Mouse (Mus musculus): Measurements from ENCODE around the gene B4galnt4. TPM values are rescaled to one million over a fixed set of nuclear protein-coding genes. Genes with fewer than 3 reads are reported as not detected.
"Not testable (repeated sequence)": the region's sequence is repeated elsewhere in the genome, so short reads cannot be mapped to it uniquely, and the experiment has no call there.

The B4galnt4 gene
- 1.9 and 2.3 TPM in 2 replicates for polyA plus RNA-seq (2016; fragmentation: Nextera tagmentation; extraction: Ambion mirVana)

DNA sequence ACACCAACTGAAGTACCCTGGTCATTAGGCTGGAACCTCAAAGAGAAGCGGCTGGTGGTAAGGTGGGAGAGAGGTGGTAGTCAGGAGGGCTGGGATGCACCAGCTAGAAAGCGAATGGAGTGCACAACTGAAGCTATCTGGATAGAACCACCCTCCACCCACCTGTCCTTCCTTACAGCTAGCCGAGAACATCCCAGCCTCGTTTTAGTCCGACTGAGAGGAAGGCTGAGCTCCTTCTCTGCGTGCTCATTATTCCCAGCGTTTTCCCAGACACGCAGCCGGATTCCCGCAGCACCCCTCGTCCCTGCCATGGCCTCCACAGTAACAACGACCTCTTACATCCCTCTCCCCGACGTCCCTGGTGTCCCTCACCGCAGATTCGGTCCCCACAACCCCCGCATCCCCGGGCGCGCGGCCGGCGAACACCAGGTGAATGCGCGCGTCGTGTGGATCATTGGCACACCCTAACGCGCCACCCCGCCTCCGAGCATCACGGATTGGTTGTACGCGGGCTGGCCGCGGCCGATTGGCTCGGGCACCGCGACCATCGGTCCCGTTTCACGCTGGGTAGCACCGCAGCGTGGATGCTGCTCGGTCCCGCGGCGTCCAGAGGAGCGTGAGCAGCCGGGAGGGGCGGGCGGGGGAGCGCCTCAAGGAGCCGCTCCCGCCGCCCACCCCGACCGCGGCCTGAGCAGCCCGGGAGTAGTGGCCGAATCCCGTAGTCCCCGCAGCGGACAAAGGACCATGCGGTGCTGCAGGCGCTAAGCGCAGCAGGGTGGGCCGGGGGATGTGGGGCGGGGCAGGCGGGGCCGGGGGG is at the start of gene B4galnt4:
Gene B4galnt4, plus strand, starts transcription at position 679 of the 817 bp plus-strand sequence.
- 3% methylated on average over 72 of the region's 72 CpGs for WGBS (ENCODE audit: insufficient replicate concordance)
- H3K9ac ChIP-seq, result peak within 1 kb of the TSS; percentile 47
- no peaks in the 10 kb centered on the region for H3K36me3 ChIP-seq
- H3K9me3 ChIP-seq (replicated peaks), result 0 out of 2 replicates have a peak, but pooled peaks cover 3% of the 10 kb centered on the region
- peak within 1 kb of the TSS; percentile 78 for H3K4me2 ChIP-seq
- no peak within 1 kb of the TSS for H3K27ac ChIP-seq
- H3K27me3 ChIP-seq (replicated peaks), result peaks cover 91% of the 10 kb centered on the region
- peak; percentile 40; the same call in 1 of the 2 replicates for ATAC-seq
- H3K4me3 ChIP-seq, result peak within 1 kb of the TSS; percentile 54
- peaks cover 46% of the 10 kb centered on the region for H3K4me1 ChIP-seq

DNA sequence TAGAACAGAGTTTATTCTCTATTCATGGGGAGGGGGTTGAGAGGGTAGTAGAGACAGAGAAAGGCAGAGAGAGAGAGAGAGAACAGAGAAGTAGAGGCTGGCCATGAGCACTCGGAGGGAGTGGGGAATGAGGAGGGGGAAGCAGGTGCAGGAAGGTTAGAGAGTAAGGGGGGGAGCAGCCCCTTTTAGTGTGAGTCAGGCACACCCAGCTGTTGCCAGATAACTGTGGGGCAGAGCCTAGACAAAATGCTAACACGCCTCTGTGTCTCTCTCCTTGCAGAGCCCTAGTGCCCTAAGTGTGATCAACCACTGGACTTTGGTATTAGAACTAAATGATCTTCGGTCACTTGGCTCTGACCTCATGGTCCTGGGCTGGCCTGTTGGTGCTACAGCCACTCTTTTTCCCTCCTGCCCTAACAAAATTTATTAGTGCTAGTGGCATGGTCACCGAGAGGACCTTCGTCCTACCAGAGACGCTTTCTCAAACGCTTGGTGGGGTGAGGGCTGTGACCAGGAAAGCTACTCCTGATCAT is 49.6 kb upstream of the B4galnt4 start:
- WGBS (ENCODE audit: insufficient replicate concordance), result 60% methylated on average over 7 of the region's 7 CpGs
- H3K9ac ChIP-seq, result peak overlapping the region; percentile 45; the same call in 1 of the 2 replicates
- H3K9me3 ChIP-seq (replicated peaks), result no peaks in the 10 kb centered on the region
- H3K4me3 ChIP-seq, result no peak overlapping the region
- H3K27ac ChIP-seq, result peak overlapping the region; percentile 45
- no peaks in the 10 kb centered on the region for H3K27me3 ChIP-seq (replicated peaks)
- peaks cover 46% of the 10 kb centered on the region for H3K4me1 ChIP-seq
- H3K36me3 ChIP-seq, result no peaks in the 10 kb centered on the region
- H3K4me2 ChIP-seq, result peak overlapping the region; percentile 59
- ATAC-seq, result no peak; the same call in 1 of the 2 replicates

DNA sequence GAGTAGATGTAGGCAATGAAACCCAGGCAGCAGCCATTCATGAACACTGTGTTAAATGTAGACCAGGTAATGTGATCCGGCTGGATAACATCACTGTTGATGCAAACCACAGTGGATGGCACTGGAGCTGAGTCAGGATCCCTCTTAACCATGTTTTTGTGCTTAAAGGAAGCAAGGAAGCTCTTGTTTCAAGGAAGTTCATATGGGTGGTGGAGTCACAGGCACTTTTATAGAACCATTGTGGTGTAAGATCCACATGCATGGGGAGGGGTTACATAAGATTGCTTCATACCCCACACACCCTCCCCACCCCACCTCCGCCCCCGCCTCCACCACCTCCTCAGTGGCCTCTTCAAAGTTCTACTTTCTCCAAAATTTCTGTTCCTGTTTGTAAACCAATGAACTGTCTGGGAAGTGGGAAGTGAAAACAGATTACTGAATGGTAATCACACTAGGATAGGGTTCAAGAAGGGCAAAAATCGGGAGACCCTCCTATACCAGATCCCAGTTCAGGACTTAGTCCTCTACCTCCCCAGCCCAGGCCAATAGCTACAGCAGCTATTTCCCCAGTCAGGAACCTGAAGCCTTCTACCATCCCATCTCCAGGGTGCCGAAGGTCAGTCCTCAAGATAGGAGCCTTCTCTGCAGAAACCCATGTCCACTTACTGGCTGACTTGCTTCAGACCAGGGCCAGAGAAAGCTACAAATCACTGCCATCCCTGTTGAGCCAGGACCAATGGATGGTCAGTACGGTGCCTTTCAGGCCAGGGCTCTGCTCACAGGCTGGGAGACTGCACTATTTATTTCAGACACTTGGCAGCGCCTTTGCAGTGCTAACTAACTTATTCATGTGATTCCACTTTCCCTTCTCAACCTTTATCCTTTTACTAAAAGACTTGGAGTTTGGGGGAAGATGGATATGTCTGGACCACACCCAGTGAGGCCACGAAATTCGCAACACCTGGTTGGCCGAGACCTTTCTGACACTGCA is 43.9 kb upstream of the B4galnt4 start:
- H3K27me3 ChIP-seq (replicated peaks), result no peaks in the 10 kb centered on the region
- WGBS (ENCODE audit: insufficient replicate concordance), result 69% methylated on average over 10 of the region's 10 CpGs
- H3K4me2 ChIP-seq, result no peak overlapping the region
- H3K36me3 ChIP-seq, result no peaks in the 10 kb centered on the region
- peaks cover 8% of the 10 kb centered on the region for H3K4me1 ChIP-seq
- H3K4me3 ChIP-seq, result no peak overlapping the region
- no peak for ATAC-seq
- H3K9ac ChIP-seq, result no peak overlapping the region
- H3K27ac ChIP-seq, result no peak overlapping the region
- no peaks in the 10 kb centered on the region for H3K9me3 ChIP-seq (replicated peaks)

DNA sequence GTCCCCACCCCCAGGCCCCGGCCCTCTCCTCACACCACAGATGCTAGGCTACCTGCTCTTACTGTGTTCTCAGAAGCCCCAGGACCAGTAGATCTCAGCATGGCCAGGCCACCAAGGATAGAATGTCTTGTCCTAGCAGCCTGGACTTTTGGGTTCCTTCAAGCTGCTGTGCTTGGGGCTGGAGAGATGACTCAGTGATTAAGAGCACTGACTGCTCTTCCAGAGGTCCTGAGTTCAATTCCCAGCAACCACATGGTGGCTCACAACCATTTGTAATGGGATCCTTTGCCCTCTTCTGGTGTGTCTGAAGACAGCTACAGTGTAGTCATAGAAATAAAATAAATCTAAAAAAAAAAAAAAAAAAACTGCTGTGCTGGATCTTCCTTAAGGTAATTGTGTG is 43.1 kb upstream of the B4galnt4 start, which contains the start of gene Ifitm6:
Gene Ifitm6, minus strand, starts transcription at position 101 of the 400 bp plus-strand sequence.
- H3K9ac ChIP-seq; H3K27ac ChIP-seq; H3K36me3 ChIP-seq; ATAC-seq; H3K9me3 ChIP-seq (replicated peaks); H3K4me3 ChIP-seq; H3K27me3 ChIP-seq (replicated peaks); H3K4me1 ChIP-seq; H3K4me2 ChIP-seq: not testable (repeated sequence)
- WGBS (ENCODE audit: insufficient replicate concordance), result 77% methylated on average over 1 of the region's 1 CpGs

DNA sequence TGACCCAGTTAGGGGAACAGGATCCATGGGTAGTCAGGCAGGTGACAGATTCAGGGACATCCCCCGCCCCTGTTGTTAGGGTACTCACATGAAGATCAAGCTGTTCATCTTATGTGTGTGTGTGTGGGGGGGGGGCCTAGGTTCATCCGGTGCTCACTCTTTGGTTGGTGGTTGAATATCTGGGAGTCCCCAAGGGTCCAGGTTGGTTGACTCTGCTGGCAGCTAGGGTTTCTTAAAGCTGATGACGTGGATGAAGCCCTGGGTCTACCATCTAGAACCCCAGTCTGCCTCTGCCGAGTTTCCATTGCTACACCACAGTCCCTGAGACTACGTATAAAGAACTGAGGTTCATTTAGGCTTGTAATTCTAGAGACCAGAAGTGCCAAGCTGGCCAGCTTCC is 41.9 kb upstream of the B4galnt4 start:
- Histone ChIP-seq H3K27me3 (replicated peaks) (no peaks in the 10 kb centered on the region), H3K4me1 (0 out of 2 replicates have a peak, but pooled peaks cover 4% of the 10 kb centered on the region), H3K9me3 (replicated peaks) (no peaks in the 10 kb centered on the region), H3K4me3 (no peak overlapping the region), H3K9ac (no peak overlapping the region), H3K27ac (no peak overlapping the region), H3K4me2 (no peak overlapping the region), H3K36me3 (no peaks in the 10 kb centered on the region)
- 69% methylated on average over 5 of the region's 5 CpGs for WGBS (ENCODE audit: insufficient replicate concordance)
- ATAC-seq, result no peak

DNA sequence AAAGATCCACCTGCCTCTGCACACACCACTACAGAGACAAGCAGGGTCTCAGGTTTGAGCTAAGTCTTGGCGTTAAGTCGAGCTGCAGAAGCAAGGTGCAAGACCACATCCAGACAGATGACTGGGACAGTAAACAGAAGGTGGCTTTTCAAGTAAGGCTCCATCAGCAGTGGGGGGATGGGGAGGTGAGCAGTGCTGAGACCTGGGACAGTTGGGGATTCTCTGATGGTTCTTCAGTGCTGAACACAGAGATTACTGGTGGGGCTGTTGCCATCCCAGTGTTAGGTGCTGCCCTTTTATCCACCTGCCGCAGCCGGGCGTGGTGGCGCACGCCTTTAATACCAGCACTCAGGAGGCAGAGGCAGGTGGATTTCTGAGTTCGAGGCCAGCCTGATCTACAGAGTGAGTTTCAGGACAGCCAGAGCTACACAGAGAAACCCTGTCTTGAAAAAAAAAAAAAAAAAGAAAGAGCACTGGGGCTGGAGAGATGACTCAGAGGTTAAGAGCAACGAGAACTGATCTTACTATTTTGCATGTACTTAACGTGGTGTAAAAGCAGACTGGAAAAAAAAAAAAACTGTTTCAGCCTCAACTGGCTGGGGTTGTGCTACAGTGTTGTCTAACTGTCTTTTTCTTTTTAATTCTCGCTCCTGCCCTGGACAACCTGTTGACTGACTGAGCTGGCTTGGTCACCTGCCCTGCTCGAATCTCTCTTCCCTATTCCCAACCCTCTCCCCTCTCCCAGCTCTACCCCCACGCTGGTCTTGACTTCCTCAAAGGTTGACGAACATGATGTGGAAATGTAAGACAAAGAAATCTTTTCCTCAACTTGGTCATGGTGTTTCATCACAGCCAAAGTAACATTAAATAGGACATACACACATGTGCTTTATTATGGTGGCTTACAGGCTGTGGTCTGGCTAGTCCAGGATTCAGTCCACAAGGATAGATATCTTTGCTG is 39.1 kb upstream of the B4galnt4 start:
- no peaks in the 10 kb centered on the region for H3K36me3 ChIP-seq
- WGBS (ENCODE audit: insufficient replicate concordance), result 60% methylated on average over 14 of the region's 14 CpGs
- no peaks in the 10 kb centered on the region for H3K9me3 ChIP-seq (replicated peaks)
- ATAC-seq, result no peak
- H3K27ac ChIP-seq, result no peak overlapping the region
- no peaks in the 10 kb centered on the region for H3K27me3 ChIP-seq (replicated peaks)
- H3K4me2 ChIP-seq, result no peak overlapping the region
- H3K9ac ChIP-seq, result no peak overlapping the region
- no peak overlapping the region for H3K4me3 ChIP-seq
- no peaks in the 10 kb centered on the region for H3K4me1 ChIP-seq

DNA sequence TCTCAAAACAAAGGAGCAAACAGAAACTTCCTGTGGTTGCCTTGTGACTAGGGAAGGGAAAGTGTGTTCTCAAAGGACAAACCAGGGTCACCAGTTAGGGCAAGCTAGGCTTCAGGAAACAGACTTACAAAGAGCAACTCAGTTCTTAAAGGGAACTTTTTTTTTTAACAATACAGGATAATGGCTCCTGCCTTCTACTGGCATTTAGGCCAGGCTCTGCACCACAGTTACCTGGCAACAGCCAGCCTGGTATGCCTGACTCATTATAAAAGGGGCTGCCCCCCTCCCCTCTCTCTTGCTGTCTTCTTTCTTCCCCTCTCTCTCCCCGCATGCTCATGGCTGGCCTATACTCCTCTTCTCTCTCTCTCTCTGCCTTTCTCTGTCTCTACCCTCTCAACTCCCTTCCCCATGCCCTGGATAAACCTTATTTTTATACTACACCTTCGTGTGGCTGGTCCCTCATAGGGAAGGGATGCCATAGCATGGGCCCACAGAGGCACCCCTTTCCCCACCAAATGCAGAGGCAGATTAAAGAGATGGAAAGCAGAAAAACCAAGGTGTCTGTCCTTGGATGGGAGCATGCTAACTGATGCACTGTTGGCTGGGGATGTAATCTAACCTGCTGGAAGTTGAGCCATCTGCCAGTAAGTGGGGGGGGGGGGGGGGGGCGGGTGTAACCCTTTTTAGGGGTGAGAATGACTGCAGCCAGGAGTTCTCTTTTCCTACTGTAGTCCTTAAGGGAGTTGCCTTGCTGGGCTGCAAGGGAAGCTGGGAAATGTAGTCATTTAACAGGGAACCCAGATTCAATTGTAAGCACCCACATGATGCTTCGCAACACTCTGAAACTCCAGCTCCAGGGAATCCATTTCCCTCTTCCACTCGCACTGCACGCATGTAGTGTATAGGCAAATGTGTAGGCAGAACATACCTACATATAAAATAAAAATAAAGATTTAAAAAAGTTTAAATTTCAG is 35.8 kb upstream of the B4galnt4 start:
- Histone ChIP-seq H3K27ac (no peak overlapping the region), H3K27me3 (replicated peaks) (no peaks in the 10 kb centered on the region), H3K36me3 (no peaks in the 10 kb centered on the region), H3K9me3 (replicated peaks) (no peaks in the 10 kb centered on the region), H3K4me2 (no peak overlapping the region), H3K9ac (no peak overlapping the region), H3K4me3 (no peak overlapping the region), H3K4me1 (peaks cover 9% of the 10 kb centered on the region)
- 55% methylated on average over 6 of the region's 6 CpGs for WGBS (ENCODE audit: insufficient replicate concordance)
- no peak for ATAC-seq

DNA sequence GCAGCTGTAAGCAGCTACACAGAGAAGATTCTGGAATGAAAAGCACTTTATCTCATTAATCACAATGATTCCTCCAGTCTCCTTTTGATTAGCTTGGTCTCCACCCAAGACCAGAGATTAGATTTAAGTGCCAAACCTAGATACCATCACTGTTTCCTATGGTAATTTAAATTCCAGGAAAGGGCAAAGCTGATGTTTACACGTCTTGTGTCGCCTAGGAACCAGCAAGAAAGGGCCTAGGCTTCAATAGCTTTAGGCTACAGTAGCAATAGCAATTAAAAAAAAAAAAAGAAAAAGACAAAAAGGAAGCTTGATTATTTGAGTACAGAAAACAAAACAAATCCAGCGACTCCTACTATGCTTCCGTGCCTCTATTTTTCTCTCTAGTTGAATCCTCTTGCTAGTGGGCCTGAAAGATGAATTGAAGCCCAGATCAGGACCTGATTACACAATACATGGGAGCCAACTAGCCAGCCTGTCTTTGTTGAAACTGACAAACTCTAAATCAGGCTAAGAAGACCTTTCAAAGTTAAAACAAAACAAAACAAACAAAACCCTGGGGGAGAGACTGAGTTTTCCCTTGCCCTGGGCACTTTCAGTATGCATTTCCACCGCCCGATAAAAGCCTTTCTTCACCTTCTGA is 34.7 kb upstream of the B4galnt4 start:
- Histone ChIP-seq H3K4me2 (no peak overlapping the region), H3K4me1 (peaks cover 12% of the 10 kb centered on the region), H3K4me3 (no peak overlapping the region), H3K27ac (no peak overlapping the region), H3K27me3 (replicated peaks) (no peaks in the 10 kb centered on the region), H3K9me3 (replicated peaks) (no peaks in the 10 kb centered on the region), H3K36me3 (no peaks in the 10 kb centered on the region), H3K9ac (0 out of 2 replicates have a peak overlapping the region, but pooled peaks have one; percentile 12)
- WGBS (ENCODE audit: insufficient replicate concordance), result 65% methylated on average over 6 of the region's 6 CpGs
- no peak for ATAC-seq

DNA sequence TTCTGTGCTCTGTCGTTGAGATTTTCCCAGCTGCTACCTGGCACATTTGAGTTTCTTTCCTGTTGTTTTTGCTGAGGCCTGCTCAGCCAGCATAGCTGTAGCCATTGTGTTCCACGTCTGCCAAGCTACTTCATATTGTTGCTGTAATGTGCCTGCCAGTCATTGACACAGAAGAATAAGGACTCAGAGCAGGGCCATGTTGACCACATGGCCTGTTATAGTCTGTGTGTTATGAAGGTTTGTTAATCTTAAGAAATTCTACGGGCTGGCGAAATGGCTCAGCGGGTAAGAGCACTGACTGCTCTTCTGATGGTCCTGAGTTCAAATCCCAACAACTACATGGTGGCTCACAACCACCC is 34.2 kb upstream of the B4galnt4 start:
- Histone ChIP-seq H3K27ac (no peak overlapping the region), H3K9ac (no peak overlapping the region), H3K36me3 (no peaks in the 10 kb centered on the region), H3K27me3 (replicated peaks) (no peaks in the 10 kb centered on the region), H3K4me2 (no peak overlapping the region), H3K9me3 (replicated peaks) (no peaks in the 10 kb centered on the region), H3K4me3 (no peak overlapping the region), H3K4me1 (peaks cover 13% of the 10 kb centered on the region)
- WGBS (ENCODE audit: insufficient replicate concordance), result 68% methylated on average over 5 of the region's 5 CpGs
- no peak for ATAC-seq

DNA sequence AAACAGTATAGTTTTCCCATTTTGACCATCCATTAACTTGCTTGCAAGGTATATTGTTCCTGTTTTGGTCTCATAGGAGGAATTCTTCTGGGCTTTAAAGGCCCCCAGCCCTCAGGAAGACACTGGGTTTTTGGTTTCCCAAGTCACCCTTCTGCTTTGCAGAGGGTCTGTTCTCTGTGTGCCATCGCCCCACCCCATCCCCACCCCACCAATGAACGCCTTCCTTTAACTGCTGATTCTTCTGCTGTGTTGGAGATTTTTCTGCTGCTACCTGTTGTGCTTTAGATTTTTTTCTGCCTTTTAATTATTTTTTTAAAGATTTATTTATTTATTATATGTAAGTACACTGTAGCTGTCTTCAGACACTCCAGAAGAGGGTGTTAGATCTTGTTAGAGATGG is 32.1 kb upstream of the B4galnt4 start, which contains the start of gene Gm17387:
Gene Gm17387, plus strand, starts transcription at position 301 of the 400 bp plus-strand sequence.
- Histone ChIP-seq H3K27ac (no peak within 1 kb of the TSS), H3K4me1 (peaks cover 26% of the 10 kb centered on the region), H3K4me3 (no peak within 1 kb of the TSS), H3K9me3 (replicated peaks) (no peaks in the 10 kb centered on the region), H3K27me3 (replicated peaks) (no peaks in the 10 kb centered on the region), H3K36me3 (no peaks in the 10 kb centered on the region), H3K9ac (no peak within 1 kb of the TSS), H3K4me2 (no peak within 1 kb of the TSS)
- ATAC-seq, result no peak
- WGBS (ENCODE audit: insufficient replicate concordance), result 82% methylated on average over 2 of the region's 2 CpGs

Measured in liver, embryonic 12.5 days (tissue).